Mouse (Mus musculus) liver, embryonic 14.5 days (tissue): ENCODE results near the gene Gm21987.

ENCODE experiments used
- CTCF ChIP-seq: IDR thresholded peaks from 2 replicates; pipeline ENCODE4 v1.5.1; 2016; ENCODE audit warnings: antibody characterized with exemption, low read depth, control low read depth
- EP300 ChIP-seq: IDR thresholded peaks from 2 replicates; pipeline ENCODE4 v1.6.1; 2016; ENCODE audit warnings: antibody characterized with exemption, low read depth

GRCm38 (mm10) chr16:38359857-38360256, 13.0 kb downstream of the Gm21987 start:
- TF ChIP-seq CTCF: no peak
- no peak; the same call in 1 of the 2 replicates for TF ChIP-seq EP300
